Mouse (Mus musculus): ENCODE results near the gene Cacna2d1.

DNA sequence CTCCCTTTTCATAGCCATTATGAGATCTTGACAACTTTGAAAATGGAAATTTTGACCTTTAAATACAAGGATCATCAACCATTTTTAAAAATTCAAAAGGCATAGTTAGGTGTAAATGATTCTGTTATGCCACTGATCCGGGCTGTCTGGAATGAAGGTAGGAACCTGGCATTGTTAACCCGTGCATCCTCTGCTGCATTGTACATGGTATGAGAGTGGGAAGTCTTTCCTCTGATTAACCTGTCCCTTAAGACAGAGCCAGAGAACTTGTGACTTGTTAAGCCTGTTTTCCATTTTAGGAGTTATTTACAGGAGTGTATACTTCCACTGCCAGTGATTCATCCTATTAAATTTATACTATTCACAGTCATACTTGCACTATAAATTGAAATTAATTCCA, 171.2 kb downstream of the Cacna2d1 start:
- TF ChIP-seq GATA1 (IDR thresholded peaks at IDR 0.05; ENCODE audit: borderline replicate concordance, low read length) (no peak), FLI1 (IDR thresholded peaks at IDR 0.05; ENCODE audit: low read length) (no peak)

Data from megakaryocyte, embryonic 14.5 days (primary cell).